Mouse (Mus musculus) liver, embryonic 12.5 days (tissue): ENCODE data around the gene Cep104. TPM values are rescaled to one million over a fixed set of nuclear protein-coding genes. Genes with fewer than 3 reads are reported as not detected.

Source experiments
- ATAC-seq: fragments of 200-750 bp; cut with Nextera tagmentation; 2 replicates; pipeline ENCODE4 v1.8.0; 2017; ENCODE audit warnings: moderate number of reproducible peaks, mild to moderate bottlenecking, moderate library complexity
- H3K27ac ChIP-seq: fragments of 300-500 bp; sonication (generic); 2 replicates; pipeline ENCODE4 v1.5.1; 2016; ENCODE audit warnings: mild to moderate bottlenecking
- H3K27me3 ChIP-seq: fragments of 300-500 bp; sonication (generic); replicated peaks from 2 replicates; pipeline ENCODE4 v1.6.1; 2016; ENCODE audit warnings: mild to moderate bottlenecking, moderate library complexity
- H3K36me3 ChIP-seq: fragments of 300-500 bp; sonication (generic); 2 replicates; pipeline ENCODE4 v1.6.1; 2016; ENCODE audit warnings: mild to moderate bottlenecking, moderate library complexity
- H3K4me1 ChIP-seq: fragments of 300-500 bp; sonication (generic); 2 replicates; pipeline ENCODE4 v1.6.1; 2016
- H3K4me2 ChIP-seq: fragments of 300-500 bp; sonication (generic); 2 replicates; pipeline ENCODE4 v1.6.1; 2016; ENCODE audit warnings: mild to moderate bottlenecking, moderate library complexity
- H3K4me3 ChIP-seq: fragments of 300-500 bp; sonication (generic); 2 replicates; pipeline ENCODE4 v1.5.1; 2016; ENCODE audit warnings: mild to moderate bottlenecking, moderate library complexity
- H3K9ac ChIP-seq: fragments of 300-500 bp; sonication (generic); 2 replicates; pipeline ENCODE4 v1.6.1; 2016; ENCODE audit warnings: mild to moderate bottlenecking, moderate library complexity
- H3K9me3 ChIP-seq: fragments of 300-500 bp; sonication (generic); replicated peaks from 2 replicates; pipeline ENCODE4 v1.6.1; 2016; ENCODE audit warnings: mild to moderate bottlenecking, moderate library complexity
- WGBS: fragments of 180-500 bp; shearing (Covaris S2); methylation state at CpG from one replicate; pipeline ENCODE4 v1.1.7; 2016; ENCODE audit not compliant: insufficient replicate concordance; 5-methylcytosine and 5-hydroxymethylcytosine counted together
- polyA plus RNA-seq: library from polyadenylated mRNA; unstranded; fragments of >200 nt; fragmentation: Nextera tagmentation; extraction: Ambion mirVana; gene quantifications from 2 replicates; pipeline ENCODE4 v1.2.1, GENCODE M21; 2016

The Cep104 gene
- polyA plus RNA-seq, 1 experiment from 2014 or later, result 11.9 TPM

DNA sequence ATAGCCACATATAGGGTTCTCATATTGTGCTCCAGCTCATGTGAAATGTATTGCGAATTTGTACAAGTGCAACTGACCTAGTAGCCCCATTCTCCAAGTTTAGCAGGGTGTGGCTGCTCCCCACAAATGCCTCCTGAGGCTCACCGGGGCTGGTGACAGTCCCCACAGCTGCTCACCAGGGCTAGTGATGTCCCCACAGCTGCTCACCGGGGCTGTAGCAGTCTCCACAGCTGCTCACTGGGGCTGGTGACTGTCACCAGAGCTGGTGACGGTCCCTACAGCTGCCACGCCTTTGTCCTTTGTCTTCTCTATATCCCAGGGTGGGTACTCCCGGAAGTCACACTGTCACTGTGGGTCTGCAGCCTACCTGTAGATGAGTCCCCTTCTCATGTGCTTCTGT is 31.3 kb downstream of the Cep104 start:
- WGBS, result 84% methylated on average over 6 of the region's 6 CpGs
- Histone ChIP-seq H3K9ac (no peak overlapping the region), H3K27me3 (no peaks in the 10 kb centered on the region)

DNA sequence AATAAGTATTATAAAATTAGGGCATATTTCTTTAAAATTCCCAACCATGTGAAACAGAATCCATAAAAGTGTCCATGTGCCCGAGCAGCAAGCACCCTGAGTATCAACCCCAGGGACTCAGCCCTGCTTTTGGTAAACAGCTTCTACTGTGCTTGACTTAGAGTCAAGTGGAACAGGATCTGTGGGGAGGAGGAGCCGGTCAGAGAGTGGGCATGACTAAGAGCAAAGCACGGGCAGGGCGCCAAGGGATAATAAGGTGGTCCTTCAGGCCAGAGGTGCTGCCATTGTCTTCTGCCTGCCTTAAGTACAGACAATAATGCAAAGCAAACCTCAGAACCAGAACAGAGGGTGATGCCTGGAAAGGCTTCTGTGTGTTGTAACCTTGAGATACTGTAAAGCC is 32.8 kb downstream of the Cep104 start:
- peaks cover 16% of the 10 kb centered on the region for H3K4me1 ChIP-seq

More for the DNA sequence above, 31.3 kb downstream of the Cep104 start:
- H3K4me1 ChIP-seq, result peaks cover 8% of the 10 kb centered on the region; the same call in 1 of the 2 replicates
- H3K4me2 ChIP-seq, result no peak overlapping the region
- H3K9me3 ChIP-seq, result no peaks in the 10 kb centered on the region
- ATAC-seq, result no peak
- H3K27ac ChIP-seq, result no peak overlapping the region
- no peak overlapping the region for H3K4me3 ChIP-seq
- peaks cover 57% of the 10 kb centered on the region for H3K36me3 ChIP-seq

DNA sequence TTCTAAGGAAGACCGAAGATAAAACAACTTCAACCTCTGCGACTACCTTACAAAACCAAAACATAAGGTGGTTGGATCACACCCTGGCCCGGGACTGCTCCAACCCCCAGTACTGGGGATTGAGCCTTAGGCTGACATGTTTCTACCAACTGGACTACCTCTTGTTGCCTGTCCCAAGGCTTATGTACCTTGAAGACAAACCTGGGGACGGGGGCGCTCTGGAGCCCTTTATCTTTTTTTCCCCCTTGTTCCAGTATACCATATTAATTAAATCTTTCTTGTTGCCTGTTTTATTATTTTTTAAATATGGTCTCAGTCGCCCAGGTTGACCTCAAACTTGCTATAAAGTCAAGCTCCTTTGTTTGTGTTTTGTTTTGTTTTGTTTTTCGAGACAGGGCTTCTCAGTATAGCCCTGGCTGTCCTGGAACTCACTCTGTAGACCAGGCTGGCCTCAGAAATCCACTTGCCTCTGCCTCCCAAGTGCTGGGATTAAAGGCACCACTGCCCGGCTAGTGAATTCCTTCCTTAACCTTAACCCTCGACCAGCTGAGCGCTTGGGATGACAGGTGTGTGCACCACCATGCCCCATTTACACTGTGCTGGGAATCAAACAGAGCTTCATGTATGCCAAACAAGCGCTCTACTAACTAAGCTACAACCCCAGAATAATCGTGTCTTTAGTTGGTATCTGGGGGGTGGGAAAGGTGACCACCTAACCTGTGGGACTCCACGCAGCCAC is 36.1 kb downstream of the Cep104 start:
- Histone ChIP-seq H3K4me1 (peaks cover 41% of the 10 kb centered on the region), H3K9ac (peak overlapping the region; percentile 94), H3K36me3 (peaks cover 44% of the 10 kb centered on the region), H3K4me3 (peak overlapping the region; percentile 100), H3K4me2 (peak overlapping the region; percentile 94), H3K9me3 (no peaks in the 10 kb centered on the region), H3K27ac (peak overlapping the region; percentile 86), H3K27me3 (no peaks in the 10 kb centered on the region)
- WGBS, result 24% methylated on average over 13 of the region's 13 CpGs
- ATAC-seq, result peak; percentile 65

More for the DNA sequence above, 32.8 kb downstream of the Cep104 start:
- H3K9ac ChIP-seq, result no peak overlapping the region
- no peak overlapping the region for H3K4me3 ChIP-seq
- no peaks in the 10 kb centered on the region for H3K27me3 ChIP-seq
- no peaks in the 10 kb centered on the region for H3K9me3 ChIP-seq
- H3K36me3 ChIP-seq, result peaks cover 47% of the 10 kb centered on the region
- WGBS, result 71% methylated on average over 4 of the region's 4 CpGs
- H3K27ac ChIP-seq, result no peak overlapping the region
- no peak for ATAC-seq
- no peak overlapping the region for H3K4me2 ChIP-seq

DNA sequence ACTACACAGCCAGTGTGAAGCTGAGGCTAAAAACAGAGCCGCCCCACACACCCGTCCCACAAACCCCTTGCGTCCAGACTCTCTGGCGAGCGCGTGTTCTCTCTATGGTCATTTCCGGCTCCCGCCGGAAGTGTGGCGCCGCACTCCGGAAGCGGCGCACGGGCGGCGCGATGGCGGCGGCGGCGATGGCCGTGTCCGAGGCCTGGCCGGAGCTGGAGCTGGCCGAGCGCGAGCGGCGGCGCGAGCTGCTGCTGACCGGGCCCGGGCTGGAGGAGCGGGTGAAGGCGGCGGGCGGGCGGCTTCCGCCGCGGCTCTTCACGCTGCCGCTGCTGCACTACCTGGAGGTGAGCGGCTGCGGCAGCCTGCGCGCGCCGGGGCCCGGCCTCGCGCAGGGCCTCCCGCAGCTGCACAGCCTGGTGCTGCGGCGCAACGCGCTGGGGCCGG is 36.7 kb downstream of the Cep104 start, which contains the start of gene Lrrc47:
Lrrc47 (plus strand) TSS at position 86 of the 444 bp plus-strand sequence.
- H3K27ac ChIP-seq, result peak within 1 kb of the TSS; percentile 86
- H3K4me3 ChIP-seq, result peak within 1 kb of the TSS; percentile 100
- WGBS, result 0% methylated on average over 40 of the region's 59 CpGs
- peaks cover 44% of the 10 kb centered on the region for H3K36me3 ChIP-seq
- ATAC-seq, result peak; percentile 91
- peak within 1 kb of the TSS; percentile 94 for H3K9ac ChIP-seq
- H3K27me3 ChIP-seq, result no peaks in the 10 kb centered on the region
- peaks cover 41% of the 10 kb centered on the region for H3K4me1 ChIP-seq
- H3K4me2 ChIP-seq, result peak within 1 kb of the TSS; percentile 94
- H3K9me3 ChIP-seq, result no peaks in the 10 kb centered on the region

DNA sequence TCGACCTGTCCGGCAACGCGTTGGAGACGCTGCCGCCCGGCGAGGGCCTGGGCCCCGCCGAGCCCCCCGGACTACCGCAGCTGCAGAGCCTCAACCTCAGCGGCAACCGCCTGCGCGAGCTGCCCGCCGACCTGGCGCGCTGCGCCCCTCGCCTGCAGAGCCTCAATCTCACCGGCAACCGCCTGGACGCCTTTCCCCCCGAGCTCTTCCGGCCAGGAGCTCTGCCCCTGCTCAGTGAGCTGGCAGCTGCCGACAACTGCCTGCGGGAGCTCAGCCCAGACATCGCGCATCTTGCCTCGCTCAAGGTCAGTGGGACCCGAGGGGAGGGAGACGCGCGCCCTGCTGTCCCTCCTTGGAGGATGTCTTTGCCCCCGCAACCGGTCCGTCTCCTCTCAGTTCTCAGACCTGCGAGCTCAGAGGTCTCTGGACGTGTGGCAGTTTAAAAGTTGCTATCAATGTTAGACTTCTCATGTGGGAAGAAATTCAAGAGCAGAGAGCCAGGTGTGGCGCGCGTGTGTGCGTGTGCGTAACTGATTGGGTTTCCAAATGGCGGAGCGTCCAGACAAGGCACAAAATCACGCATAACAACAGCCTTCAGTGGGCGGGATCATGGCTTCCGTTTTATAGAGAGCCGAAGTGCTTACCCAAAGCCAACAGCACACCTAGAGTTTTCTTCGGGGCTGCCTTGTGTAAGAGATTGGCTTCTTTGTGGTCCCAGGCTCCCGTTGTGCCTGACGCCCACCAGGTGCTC is 37.3 kb downstream of the Cep104 start:
- under 1% methylated on average over 55 of the region's 55 CpGs for WGBS

DNA sequence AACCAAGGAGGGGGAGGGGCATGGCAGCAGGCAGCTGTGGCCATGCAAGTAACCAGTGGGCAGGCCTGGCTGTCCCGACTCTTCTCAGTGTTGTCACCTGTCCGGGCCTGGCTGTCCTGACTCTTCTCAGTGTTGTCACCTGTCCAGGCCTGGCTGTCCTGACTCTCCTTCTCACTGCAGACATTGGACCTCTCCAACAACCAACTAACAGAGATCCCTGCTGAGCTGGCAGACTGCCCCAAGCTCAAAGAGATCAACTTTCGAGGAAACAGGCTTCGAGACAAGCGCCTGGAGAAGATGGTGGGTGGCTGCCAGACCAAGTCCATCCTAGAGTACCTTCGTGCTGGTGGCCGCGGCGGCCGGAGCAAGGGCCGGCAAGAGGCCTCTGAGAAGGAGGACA is 40.5 kb downstream of the Cep104 start:
- Histone ChIP-seq H3K36me3 (peaks cover 74% of the 10 kb centered on the region), H3K4me3 (no peak overlapping the region), H3K9me3 (no peaks in the 10 kb centered on the region), H3K4me2 (no peak overlapping the region), H3K9ac (no peak overlapping the region), H3K27me3 (no peaks in the 10 kb centered on the region), H3K27ac (no peak overlapping the region), H3K4me1 (peaks cover 48% of the 10 kb centered on the region)
- 91% methylated on average over 11 of the region's 11 CpGs for WGBS
- ATAC-seq, result no peak

More for the DNA sequence above, 37.3 kb downstream of the Cep104 start:
- Histone ChIP-seq H3K4me2 (peak overlapping the region; percentile 94), H3K9me3 (no peaks in the 10 kb centered on the region), H3K27ac (peak overlapping the region; percentile 86), H3K9ac (peak overlapping the region; percentile 94), H3K4me1 (peaks cover 41% of the 10 kb centered on the region), H3K27me3 (no peaks in the 10 kb centered on the region), H3K4me3 (peak overlapping the region; percentile 100), H3K36me3 (peaks cover 44% of the 10 kb centered on the region)
- ATAC-seq, result 0 out of 2 replicates have a peak, but pooled peaks have one; percentile 0

DNA sequence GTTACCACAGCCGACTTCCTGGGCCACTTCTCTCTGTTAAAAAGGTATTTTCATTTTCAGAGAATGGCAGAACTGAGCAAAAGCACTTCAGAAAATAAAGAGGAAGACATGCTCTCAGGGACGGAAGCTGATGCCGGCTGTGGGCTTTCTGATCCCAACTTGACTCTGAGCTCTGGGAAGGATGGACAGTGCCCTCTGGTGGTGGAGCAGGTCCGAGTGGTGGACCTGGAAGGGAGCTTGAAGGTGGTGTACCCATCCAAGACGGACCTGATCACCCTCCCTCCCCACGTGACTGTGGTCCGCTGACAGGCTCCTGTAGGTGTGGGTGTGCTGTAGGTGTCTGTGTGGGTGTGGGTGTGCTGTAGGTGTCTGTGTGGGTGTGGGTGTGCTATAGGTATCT is 44.6 kb downstream of the Cep104 start:
- Histone ChIP-seq H3K9me3 (no peaks in the 10 kb centered on the region), H3K27ac (peak overlapping the region; percentile 98), H3K4me3 (no peak overlapping the region), H3K27me3 (no peaks in the 10 kb centered on the region), H3K9ac (no peak overlapping the region), H3K4me1 (peaks cover 47% of the 10 kb centered on the region), H3K36me3 (peaks cover 93% of the 10 kb centered on the region), H3K4me2 (no peak overlapping the region)
- WGBS, result 66% methylated on average over 7 of the region's 7 CpGs
- no peak for ATAC-seq

DNA sequence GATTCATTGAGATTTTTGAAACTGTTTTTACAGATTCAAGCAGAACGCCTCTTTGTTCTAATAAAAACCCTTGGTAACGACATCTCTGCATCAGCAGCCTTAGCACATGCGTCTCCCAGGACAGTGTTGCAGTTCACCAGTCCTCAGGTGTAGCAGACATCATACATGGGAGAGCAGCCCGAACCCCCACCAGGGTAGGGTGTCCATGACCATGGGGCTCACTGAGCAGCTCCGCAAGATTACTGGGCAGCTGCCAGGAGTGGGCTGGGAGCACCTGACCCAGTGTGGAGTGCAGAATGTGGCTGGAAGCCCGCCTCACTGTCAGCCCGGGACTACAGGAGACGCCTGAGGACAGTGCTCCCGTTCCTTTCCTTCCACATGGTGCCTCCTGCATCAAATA is 46.4 kb downstream of the Cep104 start:
- Histone ChIP-seq H3K9me3 (no peaks in the 10 kb centered on the region), H3K4me1 (peaks cover 57% of the 10 kb centered on the region), H3K4me2 (peak overlapping the region; percentile 91), H3K27ac (peak overlapping the region; percentile 98), H3K9ac (peak overlapping the region; percentile 93; the same call in 1 of the 2 replicates), H3K36me3 (peaks cover 76% of the 10 kb centered on the region), H3K27me3 (no peaks in the 10 kb centered on the region), H3K4me3 (no peak overlapping the region)
- WGBS, result 70% methylated on average over 9 of the region's 9 CpGs
- no peak for ATAC-seq

DNA sequence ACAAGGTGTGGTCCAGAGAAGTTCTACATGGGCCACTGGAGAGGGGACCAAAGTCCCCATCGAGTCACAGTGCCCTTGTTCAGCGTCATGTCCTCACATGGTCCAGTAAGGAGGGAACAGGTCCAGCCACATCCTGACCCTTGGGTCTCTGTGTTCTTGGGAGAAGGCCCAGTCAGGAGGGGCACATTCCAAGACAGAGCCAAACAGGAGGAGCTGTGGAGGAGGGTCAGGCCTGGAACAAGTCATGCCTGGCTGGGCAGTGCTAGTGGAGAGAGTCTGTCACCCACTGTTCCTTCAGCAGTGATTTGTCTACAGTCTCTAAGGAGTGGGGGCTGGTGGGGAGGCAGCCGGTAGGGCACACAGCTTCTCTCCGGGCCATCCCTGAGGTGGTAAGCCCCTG is 47.4 kb downstream of the Cep104 start:
- peak overlapping the region; percentile 93 for H3K9ac ChIP-seq
- H3K36me3 ChIP-seq, result peaks cover 66% of the 10 kb centered on the region
- no peaks in the 10 kb centered on the region for H3K9me3 ChIP-seq
- H3K4me3 ChIP-seq, result peak overlapping the region; percentile 86
- no peak for ATAC-seq
- no peaks in the 10 kb centered on the region for H3K27me3 ChIP-seq
- peak overlapping the region; percentile 91 for H3K4me2 ChIP-seq
- peaks cover 67% of the 10 kb centered on the region for H3K4me1 ChIP-seq
- peak overlapping the region; percentile 98 for H3K27ac ChIP-seq
- 76% methylated on average over 4 of the region's 4 CpGs for WGBS

DNA sequence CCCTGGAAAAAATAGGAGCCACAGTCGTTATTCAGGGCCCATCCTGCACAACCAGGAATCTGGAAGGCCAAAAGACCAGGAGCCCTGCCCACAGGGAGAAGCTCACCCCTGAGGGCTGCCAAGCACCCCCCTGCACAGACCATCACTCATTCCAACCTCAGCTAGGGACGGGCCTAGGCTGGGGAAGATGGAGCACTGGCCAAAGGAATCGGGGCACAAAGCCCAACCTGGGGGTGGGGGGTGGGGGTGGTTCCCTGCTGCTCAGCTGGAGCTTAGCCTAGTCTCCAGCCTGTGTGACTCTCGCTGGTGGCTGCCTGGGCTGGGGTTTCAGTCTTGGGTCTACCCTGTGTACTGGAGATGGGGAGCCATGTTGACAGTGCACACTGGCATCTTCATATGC is 47.9 kb downstream of the Cep104 start:
- H3K4me3 ChIP-seq, result peak overlapping the region; percentile 86
- WGBS, result 49% methylated on average over 4 of the region's 4 CpGs
- peak overlapping the region; percentile 93 for H3K9ac ChIP-seq

DNA sequence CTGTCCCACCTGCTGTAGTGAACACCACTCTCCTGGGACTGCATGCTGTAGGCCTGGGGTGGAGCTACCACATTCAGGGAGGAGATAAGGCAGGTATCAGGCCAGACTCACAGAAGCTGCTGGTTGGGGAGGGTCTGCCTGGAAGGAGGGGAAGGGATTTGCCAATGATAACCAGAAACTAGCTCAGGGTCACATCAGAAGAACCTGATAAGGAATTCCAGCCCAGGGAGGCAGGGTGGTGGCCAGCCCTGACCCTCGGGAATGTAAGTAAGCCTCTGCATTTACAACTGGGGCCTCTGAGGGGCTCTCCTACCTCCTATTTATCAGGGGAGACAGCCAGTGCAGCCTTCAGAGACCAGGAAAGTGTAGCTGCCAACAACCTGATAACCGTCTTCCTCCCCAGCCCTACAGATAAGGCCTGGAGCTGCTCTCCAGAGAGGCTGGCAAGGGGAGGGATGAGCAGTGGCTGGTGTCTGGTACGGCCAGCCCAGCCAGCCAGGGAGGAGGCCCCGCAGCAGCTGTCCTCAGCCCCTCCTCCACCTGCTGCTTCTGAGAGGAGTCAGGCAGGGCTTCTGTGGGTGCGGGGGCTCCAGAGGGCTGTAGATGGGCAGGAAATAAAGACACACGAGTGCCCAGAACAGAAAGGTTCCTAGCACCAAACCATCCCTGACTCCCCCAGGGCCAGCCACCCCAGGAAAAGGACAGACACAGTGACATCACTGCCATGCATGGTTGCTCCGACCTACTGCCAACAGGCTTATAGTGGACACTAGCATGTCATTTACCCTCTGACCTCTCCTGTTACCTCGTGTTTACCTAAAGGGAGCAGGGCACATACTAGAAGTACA is 49.0 kb downstream of the Cep104 start:
- H3K4me2 ChIP-seq, result peak overlapping the region; percentile 91
- peak overlapping the region; percentile 98 for H3K27ac ChIP-seq
- WGBS, result 5% methylated on average over 8 of the region's 8 CpGs
- peak; percentile 88 for ATAC-seq
- no peaks in the 10 kb centered on the region for H3K9me3 ChIP-seq
- peaks cover 57% of the 10 kb centered on the region for H3K36me3 ChIP-seq
- H3K9ac ChIP-seq, result peak overlapping the region; percentile 93
- H3K4me3 ChIP-seq, result peak overlapping the region; percentile 86
- H3K27me3 ChIP-seq, result no peaks in the 10 kb centered on the region
- H3K4me1 ChIP-seq, result peaks cover 77% of the 10 kb centered on the region

More for the DNA sequence above, 47.9 kb downstream of the Cep104 start:
- Histone ChIP-seq H3K27ac (peak overlapping the region; percentile 98), H3K9me3 (no peaks in the 10 kb centered on the region), H3K36me3 (peaks cover 63% of the 10 kb centered on the region), H3K27me3 (no peaks in the 10 kb centered on the region), H3K4me1 (peaks cover 71% of the 10 kb centered on the region), H3K4me2 (peak overlapping the region; percentile 91)
- no peak for ATAC-seq
